Mouse (Mus musculus) myocyte (in vitro differentiated cells): ENCODE data around the gene Obsl1. TPM values are rescaled to one million over a fixed set of nuclear protein-coding genes. Genes with fewer than 3 reads are reported as not detected.

Experiments
- H3K27me3 ChIP-seq: one replicate; pipeline ENCODE4 v1.6.1; 2011; ENCODE audit not compliant: control insufficient read depth, insufficient read depth, insufficient read length
- H3K36me3 ChIP-seq: one replicate; pipeline ENCODE4 v1.6.1; 2011; ENCODE audit not compliant: control insufficient read depth, insufficient read depth
- H3K4me2 ChIP-seq: one replicate; pipeline ENCODE4 v1.6.1; 2011; ENCODE audit warnings: low read depth, control low read depth
- H3K4me3 ChIP-seq: one replicate; pipeline ENCODE4 v1.5.1; 2011; ENCODE audit warnings: mild to moderate bottlenecking, control low read depth, moderate library complexity
- H3K79me2 ChIP-seq: one replicate; pipeline ENCODE4 v1.6.1; 2011; ENCODE audit not compliant: control insufficient read depth, insufficient read depth
- H3ac ChIP-seq: one replicate; pipeline ENCODE4 v1.6.1; 2011; ENCODE audit not compliant: control insufficient read depth, insufficient read length
- CEBPB ChIP-seq: IDR thresholded peaks from 2 replicates; pipeline ENCODE4 v1.6.1; 2011; ENCODE audit warnings: mild to moderate bottlenecking, moderate library complexity; ENCODE audit not compliant: poor library complexity, insufficient read depth, severe bottlenecking
- E2F4 ChIP-seq: IDR thresholded peaks from one replicate; pipeline ENCODE4 v1.6.1; 2011; ENCODE audit warnings: mild to moderate bottlenecking, control low read depth, moderate library complexity; ENCODE audit not compliant: insufficient read depth
- MAX ChIP-seq: IDR thresholded peaks from one replicate; pipeline ENCODE4 v1.6.1; 2011; ENCODE audit warnings: low read depth, mild to moderate bottlenecking, control low read depth
- MYOD1 ChIP-seq, 3 experiments: IDR thresholded peaks; one replicate each; pipeline ENCODE4 v1.6.1; 2011; ENCODE audit warnings: control low read depth in 2 of 3, low read depth in 2 of 3, mild to moderate bottlenecking in 2 of 3, moderate library complexity in 1 of 3; ENCODE audit not compliant: insufficient read length in 2 of 3, control insufficient read depth in 1 of 3
- MYOG ChIP-seq, 3 experiments: IDR thresholded peaks; one replicate each; pipeline ENCODE4 v1.6.1; 2011; ENCODE audit warnings: control low read depth in 2 of 3, low read depth in 2 of 3, mild to moderate bottlenecking in 2 of 3; ENCODE audit not compliant: insufficient read length in 2 of 3, control insufficient read depth in 1 of 3, insufficient read depth in 1 of 3
- POLR2A ChIP-seq: IDR thresholded peaks from one replicate; pipeline ENCODE4 v1.6.1; 2011; ENCODE audit warnings: low read depth, mild to moderate bottlenecking, control low read depth, moderate library complexity; ENCODE audit not compliant: insufficient read length
- POLR2AphosphoS2 ChIP-seq: IDR thresholded peaks from one replicate; pipeline ENCODE4 v1.6.1; 2011; ENCODE audit warnings: low read depth, control low read depth; ENCODE audit not compliant: insufficient read length
- REST ChIP-seq: IDR thresholded peaks from one replicate; pipeline ENCODE4 v1.6.1; 2011; ENCODE audit warnings: mild to moderate bottlenecking, control low read depth, moderate library complexity; ENCODE audit not compliant: insufficient read depth, insufficient read length
- SRF ChIP-seq: IDR thresholded peaks from one replicate; pipeline ENCODE4 v1.6.1; 2011; ENCODE audit warnings: low read depth; ENCODE audit not compliant: control insufficient read depth, insufficient read length
- TCF12 ChIP-seq: IDR thresholded peaks from one replicate; pipeline ENCODE4 v1.6.1; 2011; ENCODE audit warnings: mild to moderate bottlenecking, control low read depth; ENCODE audit not compliant: poor library complexity, insufficient read depth, severe bottlenecking
- TCF3 ChIP-seq: IDR thresholded peaks from one replicate; pipeline ENCODE4 v1.6.1; 2011; ENCODE audit warnings: low read depth, control low read depth; ENCODE audit not compliant: insufficient read length
- USF1 ChIP-seq: IDR thresholded peaks from one replicate; pipeline ENCODE4 v1.6.1; 2011; ENCODE audit warnings: low read depth, mild to moderate bottlenecking, control low read depth, moderate library complexity
- polyA plus RNA-seq: library from polyadenylated mRNA; unstranded; fragments of >200 nt; fragmentation: generic; extraction: Trizol; gene quantifications from one replicate; pipeline ENCODE4 v1.2.1, GENCODE M21; 2012; ENCODE audit warnings: missing spikeins

Obsl1 gene
- polyA plus RNA-seq, 1 experiment: 148 TPM

DNA sequence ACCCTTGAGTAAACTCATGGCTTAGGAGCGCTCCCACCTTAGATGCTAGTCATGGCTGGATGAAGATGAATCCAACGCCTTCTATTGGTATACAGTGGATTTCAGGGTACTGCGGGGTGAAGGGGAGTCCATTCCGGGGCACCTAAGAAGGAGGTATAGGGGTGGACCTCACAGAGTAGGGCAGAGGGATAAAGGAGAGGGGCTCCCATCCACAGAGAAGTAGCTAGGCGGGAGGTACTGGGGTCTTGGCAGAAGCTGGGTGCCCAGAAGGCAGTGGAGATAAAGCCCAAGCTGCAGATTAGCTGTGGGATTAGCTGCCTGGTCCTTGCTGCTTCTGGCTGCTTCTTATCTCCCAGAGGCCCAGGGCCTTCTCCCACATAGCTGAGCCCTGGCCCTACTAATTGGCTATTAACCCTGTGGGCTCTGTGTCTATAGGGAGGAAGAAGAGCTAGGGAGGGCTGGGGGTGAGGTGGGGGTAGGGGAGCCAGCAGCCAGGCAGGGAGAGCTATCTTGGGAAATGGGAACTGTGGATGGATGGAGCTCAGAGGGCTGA lies 42.5 kb downstream of the Obsl1 start:
- H3K36me3 ChIP-seq: no peaks in the 10 kb centered on the region
- no peak overlapping the region for H3K4me3 ChIP-seq
- H3ac ChIP-seq: no peak overlapping the region
- H3K79me2 ChIP-seq: no peaks in the 10 kb centered on the region
- no peaks in the 10 kb centered on the region for H3K27me3 ChIP-seq
- TF ChIP-seq TCF3 (no peak), POLR2A (no peak), SRF (no peak), POLR2AphosphoS2 (no peak), TCF12 (no peak), E2F4 (no peak), CEBPB (no peak), MYOD1 (IDR thresholded peaks at IDR 0.05; ENCODE audit: control insufficient read depth in 1 of 3, insufficient read length in 2 of 3, low read depth in 2 of 3) (no peak), MAX (no peak), MYOG (IDR thresholded peaks at IDR 0.05; ENCODE audit: control insufficient read depth in 1 of 3, insufficient read depth in 1 of 3, insufficient read length in 2 of 3, low read depth in 2 of 3) (no peak), REST (no peak), USF1 (no peak)
- H3K4me2 ChIP-seq: no peak overlapping the region

GRCm38 (mm10) chr1:75462636-75463035 lies 43.6 kb downstream of the Obsl1 start:
- H3K4me3 ChIP-seq: no peak overlapping the region
- H3K4me2 ChIP-seq: no peak overlapping the region
- no peaks in the 10 kb centered on the region for H3K36me3 ChIP-seq
- H3K79me2 ChIP-seq: no peaks in the 10 kb centered on the region
- no peak overlapping the region for H3ac ChIP-seq
- H3K27me3 ChIP-seq: no peaks in the 10 kb centered on the region
- no peak for TF ChIP-seq SRF
- TF ChIP-seq E2F4: no peak
- TF ChIP-seq USF1: no peak
- no peak for TF ChIP-seq REST
- TF ChIP-seq TCF3: no peak
- no peak for TF ChIP-seq MAX
- TF ChIP-seq CEBPB: no peak
- TF ChIP-seq MYOG (IDR thresholded peaks at IDR 0.05; ENCODE audit: control insufficient read depth in 1 of 3, insufficient read depth in 1 of 3, insufficient read length in 2 of 3, low read depth in 2 of 3): no peak
- TF ChIP-seq POLR2A: no peak
- no peak for TF ChIP-seq TCF12
- TF ChIP-seq MYOD1 (IDR thresholded peaks at IDR 0.05; ENCODE audit: control insufficient read depth in 1 of 3, insufficient read length in 2 of 3, low read depth in 2 of 3): no peak
- TF ChIP-seq POLR2AphosphoS2: no peak

GRCm38 (mm10) chr1:75460297-75460696 lies 46.0 kb downstream of the Obsl1 start:
- TF ChIP-seq CEBPB: no peak
- TF ChIP-seq SRF: no peak
- no peak for TF ChIP-seq POLR2A
- TF ChIP-seq TCF12: no peak
- no peak for TF ChIP-seq USF1
- no peak for TF ChIP-seq POLR2AphosphoS2
- TF ChIP-seq E2F4: no peak
- no peak for TF ChIP-seq MYOD1 (IDR thresholded peaks at IDR 0.05; ENCODE audit: control insufficient read depth in 1 of 3, insufficient read length in 2 of 3, low read depth in 2 of 3)
- no peak for TF ChIP-seq MAX
- no peak for TF ChIP-seq TCF3
- no peak for TF ChIP-seq REST
- no peak for TF ChIP-seq MYOG (IDR thresholded peaks at IDR 0.05; ENCODE audit: control insufficient read depth in 1 of 3, insufficient read depth in 1 of 3, insufficient read length in 2 of 3, low read depth in 2 of 3)
- Histone ChIP-seq H3ac (no peak overlapping the region), H3K79me2 (no peaks in the 10 kb centered on the region), H3K4me2 (no peak overlapping the region), H3K36me3 (no peaks in the 10 kb centered on the region), H3K4me3 (no peak overlapping the region), H3K27me3 (no peaks in the 10 kb centered on the region)

DNA sequence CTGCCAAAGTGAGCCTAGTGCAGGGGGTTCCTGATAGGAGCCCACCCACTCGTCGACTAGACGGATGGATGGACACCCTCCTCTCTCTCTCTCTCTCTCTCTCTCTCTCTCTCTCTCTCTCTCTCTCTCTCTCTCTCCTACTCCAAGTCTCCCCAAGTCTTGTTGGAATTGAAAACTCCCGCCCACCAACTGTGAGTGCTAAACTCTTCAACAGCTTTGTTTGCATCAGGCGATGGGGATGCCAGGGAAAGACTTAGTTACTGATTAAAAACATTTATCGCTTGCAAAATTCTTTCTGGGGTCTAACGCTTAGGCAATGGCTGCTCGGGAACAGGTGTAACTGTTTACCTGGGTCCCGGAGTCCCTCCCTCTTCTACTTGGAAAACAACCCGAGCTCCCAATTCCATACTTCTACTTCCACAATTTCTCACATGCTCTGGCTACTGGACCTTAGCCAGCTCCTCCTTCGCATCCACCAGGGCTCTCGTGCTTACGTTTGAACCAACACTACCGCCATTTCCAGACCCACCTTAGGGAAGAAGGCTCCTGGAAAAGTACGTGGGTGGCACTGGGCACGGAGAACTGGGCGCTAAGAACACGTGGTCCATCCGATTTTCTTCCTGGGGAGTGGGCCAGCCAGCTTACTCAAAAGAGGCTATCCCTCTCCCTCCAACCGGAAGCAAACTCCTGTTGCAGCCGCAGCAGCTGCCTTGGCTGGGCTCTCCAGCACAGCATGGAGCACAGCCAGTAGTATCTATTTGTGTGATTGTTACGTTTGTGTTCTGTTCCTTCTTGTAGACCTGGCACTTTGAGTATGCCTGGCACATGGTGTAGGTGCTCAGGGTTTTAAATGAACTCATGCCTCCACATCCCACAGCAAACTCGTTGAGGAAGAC lies 47.2 kb downstream of the Obsl1 start:
- TF ChIP-seq REST (no peak), CEBPB (no peak), MYOG (IDR thresholded peaks at IDR 0.05; ENCODE audit: control insufficient read depth in 1 of 3, insufficient read depth in 1 of 3, insufficient read length in 2 of 3, low read depth in 2 of 3) (no peak), SRF (no peak), TCF12 (no peak), POLR2A (no peak), MYOD1 (IDR thresholded peaks at IDR 0.05; ENCODE audit: control insufficient read depth in 1 of 3, insufficient read length in 2 of 3, low read depth in 2 of 3) (no peak), USF1 (no peak), E2F4 (no peak), TCF3 (no peak), MAX (no peak), POLR2AphosphoS2 (no peak)
- Histone ChIP-seq H3K36me3 (no peaks in the 10 kb centered on the region), H3K27me3 (no peaks in the 10 kb centered on the region), H3K4me2 (peak overlapping the region; percentile 64), H3K4me3 (peak overlapping the region; percentile 12), H3ac (no peak overlapping the region), H3K79me2 (no peaks in the 10 kb centered on the region)
